Mouse (Mus musculus) layer of hippocampus, adult 2 months (tissue): Measurements from ENCODE around the gene Ubqln4. TPM values are rescaled to one million over a fixed set of nuclear protein-coding genes. Genes with fewer than 3 reads are reported as not detected.

Experiments
- DNase-seq, 2 experiments: peaks; one replicate each; pipeline ENCODE4 v3.0.0; 2022; ENCODE audit warnings: low spot score in 2 of 2
- H3K27ac ChIP-seq: fragments of 200-600 bp; 2 replicates; pipeline ENCODE4 v1.8.1; 2022
- H3K4me3 ChIP-seq: fragments of 200-600 bp; 2 replicates; pipeline ENCODE4 v1.8.1; 2022; ENCODE audit warnings: mild to moderate bottlenecking
- CTCF ChIP-seq: fragments of 200-600 bp; conservative IDR thresholded peaks from 2 replicates; pipeline ENCODE4 v1.8.1; 2022; ENCODE audit warnings: antibody characterized with exemption, mild to moderate bottlenecking, moderate library complexity
- total RNA-seq, 2 experiments: library from RNA; stranded (reverse); gene quantifications; 2 replicates each; pipeline ENCODE4 v1.2.3; 2021

Gene Ubqln4
- total RNA-seq, 2 experiments from 2014 or later, result 110 to 116 TPM

DNA sequence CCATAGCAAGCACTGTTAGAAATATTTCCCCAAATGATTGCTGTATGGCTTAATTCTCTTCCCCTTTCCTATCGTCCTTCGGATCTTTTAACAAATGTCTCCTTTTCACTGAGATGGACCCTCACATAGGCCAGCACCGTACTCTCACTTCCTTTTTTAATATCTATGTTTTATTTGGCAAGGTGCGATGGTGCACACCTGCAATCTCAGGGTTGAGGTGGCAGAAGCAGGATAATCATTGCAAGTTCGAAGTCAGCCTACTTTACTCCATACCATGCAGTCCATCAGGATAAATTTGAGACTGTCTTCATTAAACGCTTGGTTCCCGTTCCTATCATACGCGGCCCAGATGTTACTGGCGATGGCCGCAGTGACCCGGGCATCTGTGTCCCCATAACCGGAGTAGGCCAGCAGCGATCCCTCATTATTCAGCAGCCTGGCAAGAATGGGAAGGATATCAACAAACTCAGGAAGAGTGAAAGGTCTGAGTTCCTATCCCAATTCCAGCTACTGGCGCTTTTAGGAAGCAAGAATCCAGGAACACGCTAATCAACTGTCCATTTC, 1.4 kb upstream of the Ubqln4 start:
- no peak for TF ChIP-seq CTCF
- Histone ChIP-seq H3K27ac (peak overlapping the region; percentile 99), H3K4me3 (peak overlapping the region; percentile 98)
- no peak for DNase-seq

DNA sequence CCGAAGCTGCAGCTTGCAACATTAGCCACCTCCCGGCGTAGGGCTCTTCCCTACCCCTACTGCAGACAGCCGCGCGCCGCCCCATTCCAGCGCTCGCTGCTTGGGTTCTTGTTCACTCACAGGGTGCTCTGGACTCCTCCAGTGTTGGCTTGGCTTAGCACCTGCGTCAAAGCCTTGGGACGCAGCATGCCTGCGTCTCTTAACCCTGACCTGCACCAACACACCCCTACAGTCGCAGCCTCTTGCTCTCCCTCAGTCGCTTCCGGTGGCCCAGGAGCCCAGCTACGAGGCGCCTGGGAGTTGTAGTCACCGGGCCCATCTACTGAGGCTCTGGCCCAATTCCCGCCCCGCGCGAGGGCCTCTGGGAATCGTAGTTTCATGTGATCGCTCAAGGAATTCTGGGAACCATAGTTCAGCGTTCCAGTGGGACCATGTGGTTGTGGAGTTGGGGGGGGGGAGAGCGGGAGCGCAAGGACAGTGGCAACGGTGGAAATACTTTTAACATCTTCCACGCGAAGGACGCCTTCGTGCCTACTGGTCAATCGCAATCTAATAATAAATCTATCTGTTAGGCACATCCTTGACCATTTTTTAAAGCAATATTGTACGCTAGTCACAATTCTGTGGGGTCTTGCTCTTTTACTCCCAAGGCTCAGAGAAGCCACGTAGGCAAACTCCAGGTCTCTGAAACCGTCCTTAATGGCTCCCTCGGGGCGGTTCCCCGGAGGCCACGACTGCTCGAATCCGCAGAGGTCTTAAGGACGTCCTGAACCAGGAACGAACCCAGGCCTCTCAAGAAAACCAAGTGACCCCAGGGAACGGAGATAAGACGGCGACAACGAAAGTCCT, 658 bp upstream of the Ubqln4 start, which contains the start of gene Lamtor2:
TSS of gene Lamtor2 (minus strand) at position 399 of the 849 bp plus-strand sequence.
- Histone ChIP-seq H3K27ac (peak within 1 kb of the TSS; percentile 99), H3K4me3 (peak within 1 kb of the TSS; percentile 98)
- no peak for TF ChIP-seq CTCF
- DNase-seq, result peak; percentile 99

- no peak for TF ChIP-seq CTCF
- peak overlapping the region; percentile 99 for H3K27ac ChIP-seq
- DNase-seq, result peak; percentile 41 to 64
Measured at GRCm38 (mm10) chr3:88553880-88554586, 475 bp downstream of the Ubqln4 start.

GRCm38 (mm10) chr3:88555069-88555605, 1.6 kb downstream of the Ubqln4 start:
- no peak for TF ChIP-seq CTCF
- no peak for DNase-seq
- no peak overlapping the region for H3K27ac ChIP-seq
- no peak overlapping the region; the same call in 1 of the 2 replicates for H3K4me3 ChIP-seq

More at GRCm38 (mm10) chr3:88553880-88554586, 475 bp downstream of the Ubqln4 start:
- peak overlapping the region; percentile 98 for H3K4me3 ChIP-seq

DNA sequence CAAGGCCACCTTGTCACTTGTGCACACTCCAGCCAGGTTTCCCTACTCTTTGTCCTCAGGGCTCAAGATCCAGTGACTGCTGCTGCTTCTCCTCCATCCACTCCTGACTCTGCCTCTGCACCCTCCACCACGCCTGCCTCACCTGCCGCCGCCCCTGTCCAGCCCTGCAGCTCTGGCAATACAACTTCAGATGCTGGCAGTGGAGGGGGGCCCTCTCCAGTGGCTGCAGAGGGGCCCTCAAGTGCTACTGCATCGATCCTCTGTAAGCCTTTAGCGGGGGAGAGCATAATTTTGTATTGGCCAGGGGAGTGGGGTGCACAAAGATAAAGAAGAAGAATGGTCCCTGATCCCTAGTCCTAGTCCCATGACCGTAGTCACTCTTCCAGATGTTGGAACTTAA, 2.2 kb downstream of the Ubqln4 start:
- TF ChIP-seq CTCF, result no peak
- Histone ChIP-seq H3K27ac (no peak overlapping the region), H3K4me3 (no peak overlapping the region)
- DNase-seq, result no peak

DNA sequence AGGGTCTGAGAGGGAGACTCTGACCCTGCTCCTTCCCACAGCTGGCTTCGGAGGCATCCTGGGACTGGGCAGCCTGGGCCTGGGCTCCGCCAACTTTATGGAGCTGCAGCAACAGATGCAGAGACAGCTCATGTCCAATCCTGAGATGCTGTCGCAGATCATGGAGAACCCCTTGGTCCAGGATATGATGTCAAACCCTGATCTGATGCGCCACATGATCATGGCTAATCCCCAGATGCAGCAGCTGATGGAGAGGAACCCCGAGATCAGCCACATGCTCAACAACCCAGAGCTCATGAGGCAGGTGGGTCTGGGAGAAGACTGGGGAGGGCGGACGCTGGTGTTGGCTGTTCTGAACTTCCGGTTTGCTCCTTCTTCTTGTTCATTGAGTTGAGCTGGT, 3.1 kb downstream of the Ubqln4 start:
- DNase-seq, result no peak
- Histone ChIP-seq H3K27ac (no peak overlapping the region), H3K4me3 (no peak overlapping the region)
- TF ChIP-seq CTCF, result no peak

GRCm38 (mm10) chr3:88559596-88559995, 6.0 kb downstream of the Ubqln4 start:
- H3K4me3 ChIP-seq, result no peak overlapping the region
- TF ChIP-seq CTCF, result no peak
- no peak for DNase-seq
- no peak overlapping the region for H3K27ac ChIP-seq

- Histone ChIP-seq H3K27ac (no peak overlapping the region), H3K4me3 (no peak overlapping the region)
- no peak for DNase-seq
- no peak for TF ChIP-seq CTCF
Measured at GRCm38 (mm10) chr3:88561989-88562388, 8.4 kb downstream of the Ubqln4 start.

DNA sequence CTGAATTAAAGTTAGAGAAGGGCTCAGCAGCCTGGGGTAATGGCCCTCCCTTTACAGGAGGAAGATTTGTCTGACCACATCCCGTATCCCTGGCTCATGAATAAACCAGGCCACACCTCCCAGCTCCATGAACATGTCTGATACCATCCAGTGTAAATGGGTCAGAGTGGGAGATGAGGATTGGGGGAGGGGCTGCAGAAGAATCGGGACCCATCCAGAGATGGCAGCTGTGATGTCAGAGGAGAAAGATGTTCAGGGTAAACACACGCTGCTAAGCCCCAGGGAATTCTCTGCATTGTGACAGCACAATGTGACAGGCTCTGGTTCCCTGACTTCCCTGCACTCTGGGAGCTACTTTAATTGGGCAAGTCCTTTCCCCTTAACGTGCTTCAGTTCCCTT, 9.9 kb downstream of the Ubqln4 start:
- H3K27ac ChIP-seq, result no peak overlapping the region
- no peak for DNase-seq
- H3K4me3 ChIP-seq, result no peak overlapping the region
- no peak for TF ChIP-seq CTCF

- DNase-seq, result no peak
- H3K4me3 ChIP-seq, result no peak overlapping the region
- TF ChIP-seq CTCF, result no peak
- H3K27ac ChIP-seq, result no peak overlapping the region
Measured at GRCm38 (mm10) chr3:88563966-88564365, 10.4 kb downstream of the Ubqln4 start.

DNA sequence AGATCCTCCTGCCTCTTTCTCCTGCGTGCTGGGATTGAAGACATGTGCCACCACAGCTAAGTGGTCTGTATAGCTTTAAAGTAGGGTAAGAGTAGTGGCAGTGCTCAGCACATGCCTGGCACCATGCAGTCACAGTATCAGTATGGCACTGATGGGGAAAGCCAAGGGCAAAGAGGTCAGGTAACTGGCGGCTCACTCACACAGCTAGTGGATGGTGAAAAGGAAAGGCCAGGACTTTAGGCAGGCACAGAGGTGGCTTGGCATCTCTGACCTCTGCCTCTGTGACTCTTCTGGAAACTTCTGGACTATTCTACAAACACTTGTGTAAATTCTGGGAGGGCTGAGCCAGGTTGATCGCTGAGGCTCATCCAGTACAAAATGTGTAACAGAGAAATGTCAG, 12.6 kb downstream of the Ubqln4 start:
- DNase-seq, result no peak
- Histone ChIP-seq H3K4me3 (no peak overlapping the region), H3K27ac (no peak overlapping the region)
- no peak for TF ChIP-seq CTCF

DNA sequence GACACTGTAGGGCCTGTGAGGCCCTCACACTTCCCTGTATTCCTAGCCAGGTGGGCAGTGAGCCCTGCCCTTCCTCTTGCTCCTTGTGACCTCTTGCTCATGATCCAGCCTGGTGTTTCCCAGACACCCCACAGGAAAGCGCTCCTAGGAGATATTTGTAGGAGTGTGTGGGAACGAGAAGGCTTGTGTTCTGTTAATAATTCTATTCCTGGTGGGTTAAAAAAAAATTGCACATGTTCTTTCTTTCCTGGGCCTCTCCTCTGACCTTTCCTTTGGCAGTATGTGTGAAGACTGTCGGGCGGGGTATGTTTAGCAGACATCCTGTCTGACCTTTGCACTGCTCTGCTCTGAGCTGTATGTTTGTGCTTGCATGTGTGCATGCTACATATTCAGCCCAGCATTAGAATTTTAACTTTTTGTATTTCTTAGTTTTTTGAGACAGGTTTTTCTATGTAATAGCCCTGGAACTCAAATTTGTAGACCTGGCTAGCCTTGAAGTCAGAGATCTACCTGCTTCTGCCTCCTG, 13.0 kb downstream of the Ubqln4 start:
- Histone ChIP-seq H3K27ac (no peak overlapping the region), H3K4me3 (no peak overlapping the region)
- no peak for DNase-seq
- TF ChIP-seq CTCF, result no peak

DNA sequence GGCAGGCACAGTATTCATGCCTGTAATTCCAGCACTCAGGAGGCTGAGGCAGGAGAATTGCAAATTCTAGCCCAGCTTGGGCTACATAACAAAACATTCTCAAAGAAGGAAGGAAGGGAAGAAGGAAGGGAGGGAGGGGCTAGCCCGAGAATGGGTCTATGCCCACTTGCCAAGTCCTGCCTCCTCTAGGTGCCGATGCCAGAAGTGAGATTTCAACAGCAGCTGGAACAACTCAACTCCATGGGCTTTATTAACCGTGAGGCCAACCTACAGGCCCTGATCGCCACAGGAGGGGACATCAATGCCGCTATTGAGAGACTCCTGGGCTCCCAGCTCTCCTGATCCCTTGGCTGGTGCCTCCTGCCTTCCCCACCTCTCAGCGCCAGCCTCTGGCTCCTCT, 14.3 kb downstream of the Ubqln4 start:
- Histone ChIP-seq H3K4me3 (no peak overlapping the region), H3K27ac (no peak overlapping the region)
- TF ChIP-seq CTCF, result no peak
- no peak for DNase-seq
